Mouse (Mus musculus): Measurements from ENCODE around the gene Neu3. TPM values are rescaled to one million over a fixed set of nuclear protein-coding genes. Genes with fewer than 3 reads are reported as not detected.

The Neu3 gene
- polyA plus RNA-seq, 2 experiments, result 3.0 to 3.2 TPM

DNA sequence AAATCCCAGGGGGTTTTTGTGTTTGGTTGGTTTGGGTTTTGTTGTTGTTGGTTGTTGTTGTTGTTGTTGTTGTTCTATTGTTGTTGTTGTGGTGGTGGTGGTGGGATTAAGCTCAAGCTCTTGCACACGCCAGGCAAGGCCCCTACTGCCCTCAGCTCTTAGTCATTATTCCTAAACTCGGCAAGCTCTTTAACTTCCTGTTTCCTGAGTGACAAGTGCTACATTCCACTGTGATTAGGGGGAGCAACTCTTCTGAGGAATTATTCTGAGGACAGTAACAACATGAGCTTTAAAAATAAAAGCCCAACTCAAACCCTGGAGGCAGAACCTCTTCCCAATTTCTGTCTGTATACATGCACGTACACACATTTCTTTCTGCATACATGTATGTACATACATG lies 37.0 kb upstream of the Neu3 start:
- WGBS, result 42% methylated on average over 3 of the region's 3 CpGs
- Histone ChIP-seq H3K9me3 (ENCODE audit: control insufficient read depth, low read length) (no peaks in the 10 kb centered on the region), H3K9ac (ENCODE audit: low read depth, low read length, severe bottlenecking) (no peak overlapping the region), H3K4me3 (replicated peaks; ENCODE audit: low read length) (no peak overlapping the region), H3K4me1 (ENCODE audit: control insufficient read depth, insufficient read depth, low read length) (no peaks in the 10 kb centered on the region), H3K27ac (replicated peaks; ENCODE audit: low read depth, low read length) (no peak overlapping the region), H3K36me3 (ENCODE audit: control insufficient read depth, insufficient read depth, low read length) (no peaks in the 10 kb centered on the region), H3K27me3 (ENCODE audit: control insufficient read depth, insufficient read depth, low read length) (no peaks in the 10 kb centered on the region), H3K4me2 (replicated peaks; ENCODE audit: low read depth, low read length, severe bottlenecking) (no peak overlapping the region)
- DNase-seq (ENCODE audit: low spot score), result no peak
- no peak for ATAC-seq (ENCODE audit: low FRiP score, low read depth)
- no peak for TF ChIP-seq POLR2A (IDR thresholded peaks at IDR 0.05; ENCODE audit: borderline replicate concordance, extremely low read depth, insufficient read depth, insufficient read length)

DNA sequence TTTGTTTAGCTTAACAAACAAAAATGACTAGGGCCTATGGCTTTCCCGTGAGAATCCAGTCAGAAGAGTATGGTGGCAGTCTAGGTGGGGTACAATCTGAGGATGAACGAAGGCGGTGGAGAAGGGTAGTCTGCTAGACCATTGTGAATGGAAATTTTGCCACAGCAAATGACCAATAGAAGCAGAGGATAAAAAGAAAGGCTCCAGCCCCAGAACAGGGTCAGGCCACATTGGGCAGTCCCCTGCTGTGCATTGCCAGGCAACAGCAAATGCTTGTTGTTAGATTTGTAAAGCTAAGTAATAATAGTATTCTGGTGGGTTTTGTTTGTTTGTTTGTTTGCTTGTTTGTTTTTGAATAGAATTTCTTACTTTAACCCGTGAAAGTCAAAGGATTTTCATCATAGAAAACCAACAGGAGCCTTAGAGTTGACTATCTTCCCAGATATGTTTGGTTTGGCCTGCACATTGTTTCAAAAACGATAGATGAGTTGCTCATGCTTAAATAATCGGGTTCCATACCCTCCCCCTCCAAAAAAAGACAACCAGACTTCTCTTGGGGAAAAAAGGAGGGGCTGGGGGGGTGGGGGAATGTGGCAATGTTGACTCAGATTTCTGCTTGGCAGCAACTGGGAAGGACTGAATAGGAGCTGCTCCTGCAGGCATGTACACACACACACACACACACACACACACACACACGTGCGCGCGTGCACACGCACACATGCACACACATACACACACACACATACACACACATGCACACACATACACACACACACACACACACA lies 36.2 kb upstream of the Neu3 start:
- no peak overlapping the region for H3K9ac ChIP-seq (ENCODE audit: low read depth, low read length, severe bottlenecking)
- DNase-seq (ENCODE audit: low spot score) (no peak), ATAC-seq (ENCODE audit: low FRiP score, low read depth) (no peak)
- H3K4me1 ChIP-seq (ENCODE audit: control insufficient read depth, insufficient read depth, low read length), result no peaks in the 10 kb centered on the region
- no peaks in the 10 kb centered on the region for H3K27me3 ChIP-seq (ENCODE audit: control insufficient read depth, insufficient read depth, low read length)
- no peak for TF ChIP-seq POLR2A (IDR thresholded peaks at IDR 0.05; ENCODE audit: borderline replicate concordance, extremely low read depth, insufficient read depth, insufficient read length)
- no peak overlapping the region for H3K4me3 ChIP-seq (replicated peaks; ENCODE audit: low read length)
- WGBS, result 83% methylated on average over 10 of the region's 11 CpGs
- no peaks in the 10 kb centered on the region for H3K36me3 ChIP-seq (ENCODE audit: control insufficient read depth, insufficient read depth, low read length)
- no peak overlapping the region for H3K4me2 ChIP-seq (replicated peaks; ENCODE audit: low read depth, low read length, severe bottlenecking)
- H3K27ac ChIP-seq (replicated peaks; ENCODE audit: low read depth, low read length), result no peak overlapping the region
- H3K9me3 ChIP-seq (ENCODE audit: control insufficient read depth, low read length), result no peaks in the 10 kb centered on the region

DNA sequence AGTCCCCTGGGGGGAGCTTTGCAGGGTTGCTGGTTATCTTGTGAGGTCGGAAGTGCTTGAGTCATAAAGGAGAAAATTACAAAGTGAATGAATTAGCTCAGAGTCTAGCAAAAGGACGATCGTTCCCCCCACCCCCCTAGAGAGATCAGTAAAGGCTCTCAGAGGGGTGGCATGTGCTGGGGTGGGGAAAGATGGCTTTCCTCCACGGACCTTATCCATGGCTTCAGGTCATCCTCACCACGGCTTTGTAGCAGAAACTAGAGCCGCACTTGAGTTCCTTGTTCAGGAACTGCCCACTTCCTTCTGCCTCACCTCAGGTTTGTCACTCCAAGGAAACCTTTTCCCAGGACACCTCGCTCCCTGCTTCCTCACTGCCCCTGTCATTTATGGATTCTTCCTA lies 35.1 kb upstream of the Neu3 start, which contains the start of gene Spcs2:
Gene Spcs2, minus strand, starts transcription at position 101 of the 400 bp plus-strand sequence.
- Histone ChIP-seq H3K4me1 (ENCODE audit: control insufficient read depth, insufficient read depth, low read length) (no peaks in the 10 kb centered on the region), H3K9ac (ENCODE audit: low read depth, low read length, severe bottlenecking) (no peak within 1 kb of the TSS), H3K4me2 (replicated peaks; ENCODE audit: low read depth, low read length, severe bottlenecking) (no peak within 1 kb of the TSS), H3K27ac (replicated peaks; ENCODE audit: low read depth, low read length) (no peak within 1 kb of the TSS), H3K27me3 (ENCODE audit: control insufficient read depth, insufficient read depth, low read length) (no peaks in the 10 kb centered on the region), H3K9me3 (ENCODE audit: control insufficient read depth, low read length) (no peaks in the 10 kb centered on the region), H3K4me3 (replicated peaks; ENCODE audit: low read length) (no peak within 1 kb of the TSS), H3K36me3 (ENCODE audit: control insufficient read depth, insufficient read depth, low read length) (no peaks in the 10 kb centered on the region)
- DNase-seq (ENCODE audit: low spot score) (no peak), ATAC-seq (ENCODE audit: low FRiP score, low read depth) (no peak)
- TF ChIP-seq POLR2A (IDR thresholded peaks at IDR 0.05; ENCODE audit: borderline replicate concordance, extremely low read depth, insufficient read depth, insufficient read length), result no peak
- WGBS, result 50% methylated on average over 7 of the region's 7 CpGs

DNA sequence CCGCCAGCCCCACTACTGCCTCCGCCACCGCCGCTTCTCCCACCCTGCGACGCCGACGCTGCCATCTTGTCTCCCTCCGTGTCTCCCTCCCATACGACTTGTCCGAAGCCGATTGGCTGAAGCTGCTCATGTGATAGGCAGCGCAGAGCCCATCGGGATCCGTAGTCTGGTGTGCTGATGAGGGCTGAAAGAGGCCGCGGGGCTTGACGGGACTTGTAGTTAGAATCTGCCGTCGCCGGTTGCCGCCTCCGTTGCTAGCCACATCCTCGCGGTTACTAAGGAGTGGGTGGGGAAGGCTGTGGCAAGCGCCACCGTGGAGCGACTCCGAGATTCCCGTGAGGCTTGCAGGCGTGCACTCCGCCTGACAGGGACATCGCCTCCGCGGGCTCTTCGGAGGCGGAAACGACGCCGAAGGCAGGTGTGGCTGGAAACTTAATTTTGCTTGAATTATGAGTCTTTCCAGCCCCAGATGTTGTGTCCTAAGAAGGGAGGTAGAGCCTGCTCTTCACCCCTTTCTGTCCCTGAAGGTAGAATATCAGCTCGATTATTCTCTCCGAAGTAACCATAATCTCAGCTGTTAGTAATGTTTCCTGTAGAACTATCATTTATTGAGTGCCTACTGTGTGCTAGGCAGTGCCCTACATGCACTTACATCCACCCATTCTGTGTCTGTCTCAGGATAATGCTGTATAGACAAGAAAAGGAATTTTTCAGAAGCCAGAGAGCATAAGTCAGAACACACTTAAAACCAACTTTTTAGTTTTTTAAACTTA lies 30.8 kb upstream of the Neu3 start, which contains the start of gene Xrra1:
Gene Xrra1, plus strand, starts transcription at position 304 of the 773 bp plus-strand sequence.
- H3K4me3 ChIP-seq (replicated peaks; ENCODE audit: low read length), result peak within 1 kb of the TSS; percentile 61
- peaks cover 13% of the 10 kb centered on the region for H3K4me1 ChIP-seq (ENCODE audit: control insufficient read depth, insufficient read depth, low read length)
- peak within 1 kb of the TSS; percentile 70 for H3K9ac ChIP-seq (ENCODE audit: low read depth, low read length, severe bottlenecking)
- DNase-seq (ENCODE audit: low spot score) (peak; percentile 99), ATAC-seq (ENCODE audit: low FRiP score, low read depth) (peak; percentile 99)
- peak; percentile 87; the same call in 1 of the 2 replicates for TF ChIP-seq POLR2A (IDR thresholded peaks at IDR 0.05; ENCODE audit: borderline replicate concordance, extremely low read depth, insufficient read depth, insufficient read length)
- H3K27me3 ChIP-seq (ENCODE audit: control insufficient read depth, insufficient read depth, low read length), result no peaks in the 10 kb centered on the region
- no peaks in the 10 kb centered on the region for H3K9me3 ChIP-seq (ENCODE audit: control insufficient read depth, low read length)
- peaks cover 18% of the 10 kb centered on the region for H3K36me3 ChIP-seq (ENCODE audit: control insufficient read depth, insufficient read depth, low read length)
- H3K27ac ChIP-seq (replicated peaks; ENCODE audit: low read depth, low read length), result peak within 1 kb of the TSS; percentile 59
- H3K4me2 ChIP-seq (replicated peaks; ENCODE audit: low read depth, low read length, severe bottlenecking), result peak within 1 kb of the TSS; percentile 90
- WGBS, result under 1% methylated on average over 42 of the region's 42 CpGs

DNA sequence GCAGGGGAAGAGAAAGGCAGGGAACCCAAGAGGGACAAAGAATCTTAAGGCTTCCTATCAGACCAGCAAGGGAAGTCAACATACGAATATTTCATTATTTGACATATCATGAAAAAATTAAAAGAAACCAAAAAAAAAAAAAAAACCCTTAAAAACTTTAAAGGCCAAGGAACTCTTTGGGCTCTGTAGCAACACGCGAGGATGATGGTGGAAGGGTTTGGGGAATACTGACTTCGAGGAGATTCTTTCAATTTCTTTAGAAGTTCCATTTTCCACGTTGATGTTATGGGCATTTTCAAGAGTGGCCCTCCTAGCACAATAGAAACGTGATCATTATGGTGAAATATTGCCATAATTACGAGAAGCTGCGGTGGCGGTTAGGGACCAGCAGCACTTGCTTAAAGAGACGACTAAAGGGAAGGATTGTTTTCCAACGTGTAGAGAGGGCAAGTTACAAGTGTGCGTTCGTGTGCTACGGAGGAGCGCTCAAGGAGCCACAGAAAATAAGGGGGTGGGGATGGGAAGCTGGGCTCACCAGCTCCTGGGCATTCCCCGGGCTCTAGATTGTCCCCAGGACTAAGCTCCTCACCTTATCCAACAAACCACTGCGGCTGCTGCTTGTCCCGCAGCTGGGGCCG lies 30.1 kb upstream of the Neu3 start:
- H3K9me3 ChIP-seq (ENCODE audit: control insufficient read depth, low read length), result no peaks in the 10 kb centered on the region
- DNase-seq (ENCODE audit: low spot score), result no peak
- peaks cover 25% of the 10 kb centered on the region for H3K36me3 ChIP-seq (ENCODE audit: control insufficient read depth, insufficient read depth, low read length)
- H3K27ac ChIP-seq (replicated peaks; ENCODE audit: low read depth, low read length), result peak overlapping the region; percentile 59
- H3K27me3 ChIP-seq (ENCODE audit: control insufficient read depth, insufficient read depth, low read length), result no peaks in the 10 kb centered on the region
- TF ChIP-seq POLR2A (IDR thresholded peaks at IDR 0.05; ENCODE audit: borderline replicate concordance, extremely low read depth, insufficient read depth, insufficient read length), result no peak
- peaks cover 13% of the 10 kb centered on the region for H3K4me1 ChIP-seq (ENCODE audit: control insufficient read depth, insufficient read depth, low read length)
- peak overlapping the region; percentile 70 for H3K9ac ChIP-seq (ENCODE audit: low read depth, low read length, severe bottlenecking)
- WGBS, result under 1% methylated on average over 18 of the region's 19 CpGs
- peak overlapping the region; percentile 61 for H3K4me3 ChIP-seq (replicated peaks; ENCODE audit: low read length)
- ATAC-seq (ENCODE audit: low FRiP score, low read depth), result peak; percentile 49; the same call in 1 of the 2 replicates
- H3K4me2 ChIP-seq (replicated peaks; ENCODE audit: low read depth, low read length, severe bottlenecking), result peak overlapping the region; percentile 90

Data from limb, embryonic 14.5 days (tissue).